Mouse (Mus musculus): ENCODE data around the gene Zfp207.
A peak's percentile ranks its signal among the peaks of the same experiment; 100 is the strongest.
"Not testable (repeated sequence)": the region's sequence is repeated elsewhere in the genome, so short reads cannot be mapped to it uniquely, and the experiment has no call there.

Gene Zfp207

GRCm38 (mm10) chr11:80383019-80383625 lies at the start of gene Zfp207:
Gene Zfp207 (plus strand): TSS chr11:80383279.
- peak; percentile 93 for DNase-seq (ENCODE audit: extremely low read depth, insufficient read length, low spot score)

GRCm38 (mm10) chr11:80335609-80336350 lies 47.3 kb upstream of the Zfp207 start:
- no peak for DNase-seq (ENCODE audit: extremely low read depth, insufficient read length, low spot score)

- DNase-seq (ENCODE audit: extremely low read depth, insufficient read length, low spot score) = no peak
Measured at GRCm38 (mm10) chr11:80336351-80336730, 46.7 kb upstream of the Zfp207 start.

- DNase-seq (ENCODE audit: extremely low read depth, insufficient read length, low spot score) = no peak
Measured at GRCm38 (mm10) chr11:80342482-80342881, 40.6 kb upstream of the Zfp207 start.

- peak; percentile 51 for DNase-seq (ENCODE audit: extremely low read depth, insufficient read length, low spot score)
Measured at GRCm38 (mm10) chr11:80351832-80352430, 31.1 kb upstream of the Zfp207 start.

- DNase-seq (ENCODE audit: extremely low read depth, insufficient read length, low spot score) = no peak
Measured at GRCm38 (mm10) chr11:80354832-80355231, 28.2 kb upstream of the Zfp207 start.

- no peak for DNase-seq (ENCODE audit: extremely low read depth, insufficient read length, low spot score)
Measured at GRCm38 (mm10) chr11:80368949-80369348, 14.1 kb upstream of the Zfp207 start.

GRCm38 (mm10) chr11:80376651-80377050 lies 6.4 kb upstream of the Zfp207 start:
- no peak for DNase-seq (ENCODE audit: extremely low read depth, insufficient read length, low spot score)

GRCm38 (mm10) chr11:80377712-80378451 lies 5.2 kb upstream of the Zfp207 start, which contains the start of gene 5730455P16Rik:
Gene 5730455P16Rik (minus strand): TSS chr11:80378034.
- peak; percentile 87 for DNase-seq (ENCODE audit: extremely low read depth, insufficient read length, low spot score)

GRCm38 (mm10) chr11:80378452-80379068 lies 4.5 kb upstream of the Zfp207 start:
- peak; percentile 37 for DNase-seq (ENCODE audit: extremely low read depth, insufficient read length, low spot score)

- DNase-seq (ENCODE audit: extremely low read depth, insufficient read length, low spot score) = not testable (repeated sequence)
Measured at GRCm38 (mm10) chr11:80379184-80379583, 3.9 kb upstream of the Zfp207 start.

- no peak for DNase-seq (ENCODE audit: extremely low read depth, insufficient read length, low spot score)
Measured at GRCm38 (mm10) chr11:80382626-80383018, 457 bp upstream of the Zfp207 start.

GRCm38 (mm10) chr11:80383626-80384046 lies 557 bp downstream of the Zfp207 start:
- no peak for DNase-seq (ENCODE audit: extremely low read depth, insufficient read length, low spot score)

GRCm38 (mm10) chr11:80384461-80384860 lies 1.4 kb downstream of the Zfp207 start:
- no peak for DNase-seq (ENCODE audit: extremely low read depth, insufficient read length, low spot score)

- no peak for DNase-seq (ENCODE audit: extremely low read depth, insufficient read length, low spot score)
Measured at GRCm38 (mm10) chr11:80385055-80385454, 2.0 kb downstream of the Zfp207 start.

GRCm38 (mm10) chr11:80386790-80387189 lies 3.7 kb downstream of the Zfp207 start:
- DNase-seq (ENCODE audit: extremely low read depth, insufficient read length, low spot score) = no peak

- no peak for DNase-seq (ENCODE audit: extremely low read depth, insufficient read length, low spot score)
Measured at GRCm38 (mm10) chr11:80389885-80390284, 6.8 kb downstream of the Zfp207 start.

GRCm38 (mm10) chr11:80391407-80392120 lies 8.5 kb downstream of the Zfp207 start:
- no peak for DNase-seq (ENCODE audit: extremely low read depth, insufficient read length, low spot score)

- no peak for DNase-seq (ENCODE audit: extremely low read depth, insufficient read length, low spot score)
Measured at GRCm38 (mm10) chr11:80395930-80396329, 12.9 kb downstream of the Zfp207 start.

GRCm38 (mm10) chr11:80396617-80397016 lies 13.5 kb downstream of the Zfp207 start:
- DNase-seq (ENCODE audit: extremely low read depth, insufficient read length, low spot score) = no peak
